Mouse (Mus musculus): ENCODE data around the gene Abca4. TPM values are rescaled to one million over a fixed set of nuclear protein-coding genes. Genes with fewer than 3 reads are reported as not detected.

Gene Abca4
- polyA plus RNA-seq, 1 experiment from 2014 or later = 0.48 TPM

- H3K9me3 ChIP-seq (replicated peaks; ENCODE audit: control insufficient read depth, low read length) = no peaks in the 10 kb centered on the region
Measured at GRCm38 (mm10) chr3:122154080-122154479, 109.8 kb downstream of the Abca4 start.

GRCm38 (mm10) chr3:122159447-122159846 is 115.2 kb downstream of the Abca4 start:
- Histone ChIP-seq H3K4me1 (ENCODE audit: control insufficient read depth, insufficient read depth, low read length) (no peaks in the 10 kb centered on the region), H3K27me3 (replicated peaks; ENCODE audit: control insufficient read depth, insufficient read depth, low read length) (no peaks in the 10 kb centered on the region), H3K9me3 (replicated peaks; ENCODE audit: control insufficient read depth, low read length) (no peaks in the 10 kb centered on the region), H3K27ac (ENCODE audit: low read depth, low read length) (no peak overlapping the region), H3K9ac (ENCODE audit: low read length) (no peak overlapping the region), H3K36me3 (ENCODE audit: control insufficient read depth, insufficient read depth, low read length) (no peaks in the 10 kb centered on the region), H3K4me2 (ENCODE audit: low read length) (no peak overlapping the region), H3K4me3 (ENCODE audit: low read depth, low read length) (no peak overlapping the region)
- ATAC-seq = no peak
- WGBS = 74% methylated on average over 1 of the region's 1 CpGs
- no peak for DNase-seq (ENCODE audit: low spot score)

More at GRCm38 (mm10) chr3:122154080-122154479, 109.8 kb downstream of the Abca4 start:
- no peak overlapping the region for H3K4me2 ChIP-seq (ENCODE audit: low read length)
- WGBS = 52% methylated on average over 2 of the region's 2 CpGs
- no peaks in the 10 kb centered on the region for H3K36me3 ChIP-seq (ENCODE audit: control insufficient read depth, insufficient read depth, low read length)
- H3K4me1 ChIP-seq (ENCODE audit: control insufficient read depth, insufficient read depth, low read length) = peaks cover 5% of the 10 kb centered on the region; the same call in 1 of the 2 replicates
- no peak overlapping the region for H3K4me3 ChIP-seq (ENCODE audit: low read depth, low read length)
- ATAC-seq (no peak), DNase-seq (ENCODE audit: low spot score) (peak; percentile 40)
- H3K27ac ChIP-seq (ENCODE audit: low read depth, low read length) = no peak overlapping the region
- no peaks in the 10 kb centered on the region for H3K27me3 ChIP-seq (replicated peaks; ENCODE audit: control insufficient read depth, insufficient read depth, low read length)
- no peak overlapping the region for H3K9ac ChIP-seq (ENCODE audit: low read length)

- no peak overlapping the region for H3K27ac ChIP-seq (ENCODE audit: low read depth, low read length)
- H3K9me3 ChIP-seq (replicated peaks; ENCODE audit: control insufficient read depth, low read length) = no peaks in the 10 kb centered on the region
- H3K27me3 ChIP-seq (replicated peaks; ENCODE audit: control insufficient read depth, insufficient read depth, low read length) = no peaks in the 10 kb centered on the region
- H3K4me1 ChIP-seq (ENCODE audit: control insufficient read depth, insufficient read depth, low read length) = peaks cover 6% of the 10 kb centered on the region; the same call in 1 of the 2 replicates
- H3K4me3 ChIP-seq (ENCODE audit: low read depth, low read length) = no peak overlapping the region
- H3K9ac ChIP-seq (ENCODE audit: low read length) = no peak overlapping the region
- no peak overlapping the region for H3K4me2 ChIP-seq (ENCODE audit: low read length)
- 38% methylated on average over 10 of the region's 10 CpGs for WGBS
- DNase-seq (ENCODE audit: low spot score) (peak; percentile 58), ATAC-seq (no peak)
- H3K36me3 ChIP-seq (ENCODE audit: control insufficient read depth, insufficient read depth, low read length) = no peaks in the 10 kb centered on the region
Measured at GRCm38 (mm10) chr3:122169616-122170178, 125.5 kb downstream of the Abca4 start.

GRCm38 (mm10) chr3:122170621-122171309 is 126.5 kb downstream of the Abca4 start:
- WGBS = 90% methylated on average over 10 of the region's 10 CpGs
- Histone ChIP-seq H3K4me2 (ENCODE audit: low read length) (no peak overlapping the region), H3K4me3 (ENCODE audit: low read depth, low read length) (no peak overlapping the region), H3K9ac (ENCODE audit: low read length) (no peak overlapping the region), H3K9me3 (replicated peaks; ENCODE audit: control insufficient read depth, low read length) (no peaks in the 10 kb centered on the region), H3K36me3 (ENCODE audit: control insufficient read depth, insufficient read depth, low read length) (no peaks in the 10 kb centered on the region), H3K27me3 (replicated peaks; ENCODE audit: control insufficient read depth, insufficient read depth, low read length) (no peaks in the 10 kb centered on the region), H3K4me1 (ENCODE audit: control insufficient read depth, insufficient read depth, low read length) (peaks cover 6% of the 10 kb centered on the region; the same call in 1 of the 2 replicates), H3K27ac (ENCODE audit: low read depth, low read length) (no peak overlapping the region)
- ATAC-seq (no peak), DNase-seq (ENCODE audit: low spot score) (no peak)

GRCm38 (mm10) chr3:122173526-122174150 is 129.4 kb downstream of the Abca4 start:
- Histone ChIP-seq H3K4me1 (ENCODE audit: control insufficient read depth, insufficient read depth, low read length) (peaks cover 6% of the 10 kb centered on the region; the same call in 1 of the 2 replicates), H3K36me3 (ENCODE audit: control insufficient read depth, insufficient read depth, low read length) (no peaks in the 10 kb centered on the region), H3K27ac (ENCODE audit: low read depth, low read length) (no peak overlapping the region), H3K27me3 (replicated peaks; ENCODE audit: control insufficient read depth, insufficient read depth, low read length) (no peaks in the 10 kb centered on the region), H3K9me3 (replicated peaks; ENCODE audit: control insufficient read depth, low read length) (no peaks in the 10 kb centered on the region), H3K9ac (ENCODE audit: low read length) (no peak overlapping the region), H3K4me2 (ENCODE audit: low read length) (no peak overlapping the region), H3K4me3 (ENCODE audit: low read depth, low read length) (no peak overlapping the region)
- WGBS = 23% methylated on average over 15 of the region's 15 CpGs
- DNase-seq (ENCODE audit: low spot score) = peak; percentile 48
- no peak for ATAC-seq

- WGBS = 81% methylated on average over 6 of the region's 6 CpGs
- Histone ChIP-seq H3K9me3 (replicated peaks; ENCODE audit: control insufficient read depth, low read length) (no peaks in the 10 kb centered on the region), H3K4me1 (ENCODE audit: control insufficient read depth, insufficient read depth, low read length) (peaks cover 6% of the 10 kb centered on the region; the same call in 1 of the 2 replicates), H3K27me3 (replicated peaks; ENCODE audit: control insufficient read depth, insufficient read depth, low read length) (no peaks in the 10 kb centered on the region), H3K4me3 (ENCODE audit: low read depth, low read length) (no peak overlapping the region), H3K9ac (ENCODE audit: low read length) (no peak overlapping the region), H3K4me2 (ENCODE audit: low read length) (no peak overlapping the region), H3K36me3 (ENCODE audit: control insufficient read depth, insufficient read depth, low read length) (no peaks in the 10 kb centered on the region), H3K27ac (ENCODE audit: low read depth, low read length) (no peak overlapping the region)
- DNase-seq (ENCODE audit: low spot score) (no peak), ATAC-seq (no peak)
Measured at GRCm38 (mm10) chr3:122176018-122176417, 131.8 kb downstream of the Abca4 start.

- peaks cover 6% of the 10 kb centered on the region; the same call in 1 of the 2 replicates for H3K4me1 ChIP-seq (ENCODE audit: control insufficient read depth, insufficient read depth, low read length)
- no peak for DNase-seq (ENCODE audit: low spot score)
- H3K4me3 ChIP-seq (ENCODE audit: low read depth, low read length) = no peak overlapping the region
- no peaks in the 10 kb centered on the region for H3K27me3 ChIP-seq (replicated peaks; ENCODE audit: control insufficient read depth, insufficient read depth, low read length)
- no peaks in the 10 kb centered on the region for H3K9me3 ChIP-seq (replicated peaks; ENCODE audit: control insufficient read depth, low read length)
- H3K36me3 ChIP-seq (ENCODE audit: control insufficient read depth, insufficient read depth, low read length) = no peaks in the 10 kb centered on the region
- no peak overlapping the region for H3K27ac ChIP-seq (ENCODE audit: low read depth, low read length)
- no peak for ATAC-seq
- no peak overlapping the region for H3K4me2 ChIP-seq (ENCODE audit: low read length)
- no peak overlapping the region for H3K9ac ChIP-seq (ENCODE audit: low read length)
- 85% methylated on average over 8 of the region's 8 CpGs for WGBS
Measured at GRCm38 (mm10) chr3:122176706-122177390, 132.6 kb downstream of the Abca4 start.

- DNase-seq (ENCODE audit: low spot score) (no peak), ATAC-seq (no peak)
- 67% methylated on average over 11 of the region's 11 CpGs for WGBS
- Histone ChIP-seq H3K27ac (ENCODE audit: low read depth, low read length) (no peak overlapping the region), H3K9ac (ENCODE audit: low read length) (no peak overlapping the region), H3K27me3 (replicated peaks; ENCODE audit: control insufficient read depth, insufficient read depth, low read length) (no peaks in the 10 kb centered on the region), H3K36me3 (ENCODE audit: control insufficient read depth, insufficient read depth, low read length) (no peaks in the 10 kb centered on the region), H3K4me3 (ENCODE audit: low read depth, low read length) (no peak overlapping the region), H3K4me2 (ENCODE audit: low read length) (no peak overlapping the region), H3K4me1 (ENCODE audit: control insufficient read depth, insufficient read depth, low read length) (no peaks in the 10 kb centered on the region), H3K9me3 (replicated peaks; ENCODE audit: control insufficient read depth, low read length) (no peaks in the 10 kb centered on the region)
Measured at GRCm38 (mm10) chr3:122184109-122184508, 139.9 kb downstream of the Abca4 start.
